Mouse (Mus musculus) left cerebral cortex, postnatal 10 days (tissue): Measurements from ENCODE around the gene Sap30l. TPM values are rescaled to one million over a fixed set of nuclear protein-coding genes. Genes with fewer than 3 reads are reported as not detected.

ENCODE experiments used
- DNase-seq, 2 experiments: peaks; one replicate each; pipeline ENCODE4 v3.0.0; 2021 to 2022; ENCODE audit warnings: low spot score in 2 of 2, mixed read lengths in 1 of 2; ENCODE audit errors: extremely low spot score in 1 of 2
- intact Hi-C: fragments of 180-260 bp; cut with DNase I; formaldehyde crosslinking; loops from one replicate; pipeline ENCODE4 v1.15.1; 2025
- total RNA-seq, 2 experiments: library from RNA; stranded (reverse); gene quantifications; 2 replicates each; pipeline ENCODE4 v1.2.3; 2021

Gene Sap30l
- total RNA-seq: 10 to 100 TPM; 38.5 TPM

DNA sequence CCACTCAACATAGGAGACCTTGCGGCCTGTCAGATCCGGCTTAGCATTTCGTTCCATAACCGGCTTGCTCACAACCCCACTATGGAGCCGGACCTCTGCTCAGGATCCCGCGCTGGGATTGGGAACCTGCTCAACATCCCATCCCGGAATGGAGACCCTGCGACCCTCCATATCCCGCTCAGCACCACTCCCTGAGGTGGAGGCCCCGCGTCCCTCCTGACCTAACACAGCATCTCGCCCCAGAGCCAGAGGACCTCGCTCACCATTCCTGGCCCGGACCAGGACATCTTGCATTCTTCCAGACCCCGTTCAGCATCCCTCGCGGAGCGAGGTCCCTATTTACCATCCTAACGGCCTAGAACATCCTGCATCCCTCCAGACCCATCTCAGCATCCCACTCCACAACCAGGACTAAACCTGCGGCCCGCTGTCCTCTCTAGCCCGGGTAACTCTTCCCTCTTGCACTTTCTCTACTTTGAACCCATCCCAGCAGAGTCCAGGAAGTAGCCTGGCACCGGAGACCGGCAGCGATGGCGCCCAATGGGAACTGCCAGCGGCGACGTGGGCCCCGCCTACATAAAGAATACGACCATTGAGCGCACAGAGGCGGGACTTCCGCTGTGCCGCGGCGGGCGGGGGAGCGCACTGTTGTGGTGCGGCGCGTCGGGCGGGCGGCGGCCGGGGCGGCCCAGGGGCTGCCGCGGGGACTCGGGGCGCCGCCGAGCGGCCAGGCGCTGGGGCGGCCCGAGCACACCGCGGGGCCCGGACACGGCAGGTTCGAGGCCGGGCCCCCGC lies at the start of gene Sap30l:
Gene Sap30l, plus strand, starts transcription at position 667 of the 795 bp plus-strand sequence.
- peak; percentile 96 to 97 for DNase-seq
- intact Hi-C loops: no loop called here

DNA sequence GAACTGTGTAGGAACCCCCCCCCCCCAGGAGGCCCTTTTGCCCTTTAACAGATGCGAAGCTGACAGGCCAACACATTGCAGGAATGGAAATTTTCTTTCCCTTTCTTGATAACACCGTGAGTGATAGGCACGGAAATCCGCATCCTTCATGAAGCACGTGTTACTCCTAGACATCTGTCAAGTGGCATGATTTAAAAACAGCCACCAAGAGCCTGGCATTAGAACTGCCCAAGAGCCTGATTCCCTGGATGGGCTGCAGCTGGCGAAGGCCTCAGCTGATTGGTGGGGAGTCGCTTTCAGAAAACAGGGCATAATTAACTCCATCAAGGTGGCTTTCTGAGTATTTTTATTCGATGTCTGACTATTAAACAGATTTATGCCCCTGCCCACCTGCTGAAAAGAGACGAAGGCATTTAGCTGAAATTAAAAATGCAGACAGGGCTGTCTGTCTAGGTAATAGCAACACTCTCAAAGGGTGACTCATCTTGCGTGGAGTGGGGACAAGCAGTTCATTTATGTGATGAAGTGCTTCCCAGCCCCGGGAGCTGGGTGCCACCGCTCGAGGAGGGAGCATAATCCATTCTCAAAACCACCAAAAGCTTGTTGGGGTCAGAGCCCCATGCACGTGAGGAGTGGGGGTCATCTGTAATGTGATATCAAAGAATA lies 47.8 kb upstream of the Sap30l start:
- no peak for DNase-seq
- intact Hi-C loops: no loop called here

DNA sequence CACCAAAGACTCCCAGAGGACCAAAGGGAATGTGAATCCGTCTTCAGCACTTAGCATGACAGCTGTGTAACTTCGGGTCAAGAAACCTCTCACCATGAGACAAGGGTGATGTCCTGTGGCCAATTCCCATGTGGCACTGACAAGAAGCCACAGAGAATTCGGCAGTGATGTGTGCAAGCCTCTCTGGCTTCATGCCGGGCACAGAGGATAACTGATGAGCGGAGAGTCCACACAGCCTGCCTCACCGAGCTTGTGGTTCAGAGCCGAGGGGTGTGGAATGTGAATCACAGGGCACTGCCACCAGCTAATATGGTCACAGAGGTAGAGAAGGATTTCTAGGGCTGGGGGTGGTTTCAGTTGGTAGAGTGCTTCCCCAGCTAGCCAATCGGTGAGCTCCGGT lies 42.8 kb upstream of the Sap30l start:
- intact Hi-C loops: no loop called here
- DNase-seq: no peak

DNA sequence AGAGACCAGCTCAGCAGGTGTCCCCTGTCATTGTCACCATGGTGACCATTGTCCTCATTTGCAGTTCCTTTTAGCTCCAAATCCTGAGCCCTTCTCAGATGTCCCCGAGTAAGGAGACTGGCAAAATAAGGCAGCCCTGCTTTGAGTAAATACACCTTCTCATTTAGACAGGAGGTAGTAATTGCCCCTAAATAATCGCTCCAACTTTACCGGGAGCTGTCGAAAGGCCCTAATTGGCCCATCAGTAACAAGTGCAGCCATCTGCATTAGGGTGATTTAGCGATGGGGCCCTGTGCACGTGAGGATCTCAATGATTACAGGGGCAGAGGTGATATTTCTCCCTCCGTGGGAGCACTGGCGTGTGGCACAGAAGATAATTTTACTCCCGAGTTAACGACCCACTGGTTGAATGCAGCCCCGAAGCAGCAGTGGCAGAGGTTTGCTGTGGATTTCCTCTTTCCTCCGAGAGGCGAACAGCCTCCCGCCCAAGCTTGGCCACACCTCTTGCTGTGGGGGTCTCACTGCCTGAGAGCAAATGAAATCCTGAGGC lies 40.9 kb upstream of the Sap30l start:
- intact Hi-C loops: no loop called here
- DNase-seq: no peak

DNA sequence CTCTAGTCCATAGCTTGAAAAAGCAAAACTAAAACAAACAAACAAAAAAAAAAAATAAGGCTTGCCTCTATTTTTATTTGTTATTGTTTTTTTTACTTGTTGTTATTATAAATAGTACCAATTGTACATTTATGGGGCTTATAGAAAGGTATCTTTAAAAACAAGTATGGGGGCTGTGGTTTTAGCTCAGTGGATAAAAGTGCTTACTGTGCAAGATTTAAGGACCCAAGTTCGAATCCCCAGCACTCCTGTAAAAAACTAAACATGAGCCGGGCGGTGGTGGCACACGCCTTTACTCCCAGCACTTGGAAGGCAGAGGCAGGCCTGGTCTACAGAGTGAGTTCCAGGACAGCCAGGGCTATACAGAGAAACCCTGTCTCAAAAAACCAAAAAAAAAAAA lies 40.1 kb upstream of the Sap30l start:
- intact Hi-C loops: no loop called here

DNA sequence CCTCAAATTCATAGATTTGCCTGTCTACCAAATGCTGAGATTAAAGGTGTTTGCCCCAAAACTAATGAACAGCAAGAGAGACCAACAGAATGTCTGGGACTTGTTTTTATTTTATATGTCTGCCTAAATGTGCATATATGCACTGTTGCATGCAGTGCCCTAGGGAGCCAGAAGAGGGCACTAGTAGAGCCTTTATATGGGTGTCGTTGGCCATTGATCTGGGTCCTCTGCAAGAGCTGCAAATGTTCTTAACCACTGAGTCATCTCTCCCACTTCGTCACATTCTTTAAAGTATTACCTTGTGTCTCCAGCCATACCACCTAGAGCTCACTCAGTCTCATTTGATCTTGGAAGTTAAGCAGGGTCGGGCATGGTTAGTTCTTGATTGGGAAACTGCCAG lies 37.3 kb upstream of the Sap30l start:
- intact Hi-C loops: no loop called here
- no peak for DNase-seq

More for the DNA sequence above, 40.1 kb upstream of the Sap30l start:
- no peak for DNase-seq

DNA sequence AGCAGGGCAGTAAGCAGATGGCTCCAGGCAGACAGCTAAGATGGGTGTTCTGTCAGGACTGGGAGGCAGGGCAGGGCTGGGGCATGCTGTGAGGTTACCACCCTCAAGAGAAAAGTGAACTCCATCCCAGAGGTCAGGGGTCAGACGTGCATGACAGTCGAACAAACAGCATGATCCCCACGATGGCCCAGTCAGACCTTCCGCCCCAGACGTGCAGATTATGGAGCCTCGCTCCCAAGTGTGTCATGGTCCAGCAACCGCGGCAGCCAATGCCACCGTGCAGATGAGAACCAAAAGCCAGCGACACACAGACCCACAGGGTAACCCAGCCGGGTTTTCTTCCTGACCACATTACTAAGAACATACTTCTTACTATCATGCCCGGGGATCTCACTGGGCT lies 34.8 kb upstream of the Sap30l start:
- DNase-seq: no peak
- intact Hi-C loops: no loop called here

DNA sequence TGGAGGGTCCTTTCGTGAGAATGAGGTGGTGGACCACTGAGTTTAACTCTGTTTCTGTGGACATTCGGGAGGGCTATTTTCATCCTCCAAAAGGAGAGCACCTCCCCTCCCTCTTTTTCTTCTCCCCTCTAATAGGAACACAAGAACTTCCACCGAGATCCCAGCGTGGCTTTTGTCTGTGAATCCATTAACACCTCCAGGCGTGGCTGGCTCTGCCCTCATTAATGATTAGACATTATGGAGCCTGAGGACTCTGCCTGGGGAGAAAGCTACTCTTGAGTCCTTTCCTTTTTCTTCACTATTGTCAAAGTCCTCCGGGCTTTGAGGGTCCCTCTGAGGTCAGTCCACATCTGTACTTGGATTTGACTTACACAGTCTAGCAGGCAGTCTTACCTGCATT lies 34.3 kb upstream of the Sap30l start:
- DNase-seq: no peak
- intact Hi-C loops: no loop called here

DNA sequence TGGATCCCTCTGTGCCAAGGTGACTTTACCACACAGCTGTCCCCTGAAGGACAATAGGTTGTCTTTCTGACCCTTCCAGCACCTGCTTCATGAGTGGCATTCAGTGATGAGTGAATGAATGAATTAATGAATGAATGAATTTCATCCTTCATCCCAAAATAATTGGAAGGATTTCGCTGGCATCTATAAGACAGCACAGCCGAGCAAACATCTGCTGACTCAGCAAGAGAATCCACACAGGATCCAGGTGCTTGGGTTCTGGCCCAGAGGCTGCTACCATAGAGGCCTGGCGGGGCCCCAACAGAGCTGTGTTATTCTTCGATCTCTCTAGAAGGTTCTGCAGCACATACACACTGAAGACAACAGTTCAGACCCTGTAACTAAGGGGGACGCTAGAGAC lies 30.7 kb upstream of the Sap30l start:
- no peak for DNase-seq
- intact Hi-C loops: loop anchor here (10.0 kb wide), 1 partner anchor 116 kb away; no protein-coding TSS in a partner anchor

DNA sequence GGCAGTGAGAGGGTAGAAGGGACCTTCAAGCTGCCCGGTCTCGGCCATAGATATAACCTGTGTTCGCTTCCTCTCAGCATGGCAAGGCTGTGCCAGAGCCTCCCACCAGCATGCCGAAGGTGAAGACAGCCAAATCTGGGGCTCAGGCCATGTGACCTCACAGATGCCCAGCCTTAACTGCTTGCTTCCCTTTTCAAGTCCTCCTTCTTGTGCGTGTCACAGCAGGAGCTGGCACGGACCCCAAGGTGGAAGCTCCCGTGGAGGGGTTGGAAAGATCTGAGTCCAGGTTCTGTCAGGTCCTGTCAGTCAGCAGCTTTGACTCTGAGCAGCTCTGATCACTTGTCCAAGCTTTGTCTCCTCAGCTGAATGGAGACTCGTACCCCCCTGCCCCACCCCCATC lies 29.8 kb upstream of the Sap30l start:
- intact Hi-C loops: loop anchor here (10.0 kb wide), 1 partner anchor 117 kb away; no protein-coding TSS in a partner anchor
- DNase-seq: no peak

DNA sequence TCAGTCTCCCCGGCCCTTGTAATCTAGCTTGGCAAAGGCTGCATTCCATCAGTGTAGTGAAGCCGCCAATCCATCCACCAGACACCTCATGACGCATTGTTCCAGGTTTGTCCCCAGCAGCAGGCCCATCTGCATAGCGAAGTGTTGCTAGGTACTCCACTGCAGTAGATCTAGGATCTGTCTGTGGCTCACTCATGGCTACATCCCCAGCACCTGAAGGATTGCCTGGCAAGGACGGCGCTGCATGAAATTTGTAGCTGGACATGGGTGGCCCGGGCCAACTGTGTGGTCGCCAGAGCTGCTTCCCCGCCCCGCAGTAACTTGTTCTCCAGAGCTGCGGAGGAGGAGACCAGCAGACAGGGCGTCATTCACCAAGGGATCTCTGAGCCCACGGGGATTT lies 28.0 kb upstream of the Sap30l start:
- intact Hi-C loops: loop anchor here (10.0 kb wide), 1 partner anchor 119 kb away; no protein-coding TSS in a partner anchor
- no peak for DNase-seq

DNA sequence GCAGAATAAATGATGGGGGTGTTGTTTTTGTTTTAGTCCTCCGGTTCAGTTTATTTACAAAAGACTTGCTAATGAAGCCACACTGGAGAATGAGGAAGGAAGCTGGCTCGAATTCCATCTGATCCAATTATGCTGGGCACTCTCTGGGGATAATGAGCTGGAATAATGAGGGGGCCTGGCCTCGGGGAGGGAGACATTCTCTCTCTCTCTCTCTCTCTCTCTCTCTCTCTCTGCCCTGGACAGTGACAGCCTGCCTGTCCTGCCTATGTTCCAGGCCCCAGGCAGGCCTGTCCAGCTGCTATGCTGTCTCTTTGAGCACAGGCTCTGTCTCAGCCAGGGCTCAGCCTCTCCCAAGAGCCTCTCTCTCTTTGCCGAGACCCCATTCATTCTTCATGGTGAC lies 27.5 kb upstream of the Sap30l start:
- intact Hi-C loops: loop anchor here (10.0 kb wide), 1 partner anchor 119 kb away; no protein-coding TSS in a partner anchor
- no peak for DNase-seq

DNA sequence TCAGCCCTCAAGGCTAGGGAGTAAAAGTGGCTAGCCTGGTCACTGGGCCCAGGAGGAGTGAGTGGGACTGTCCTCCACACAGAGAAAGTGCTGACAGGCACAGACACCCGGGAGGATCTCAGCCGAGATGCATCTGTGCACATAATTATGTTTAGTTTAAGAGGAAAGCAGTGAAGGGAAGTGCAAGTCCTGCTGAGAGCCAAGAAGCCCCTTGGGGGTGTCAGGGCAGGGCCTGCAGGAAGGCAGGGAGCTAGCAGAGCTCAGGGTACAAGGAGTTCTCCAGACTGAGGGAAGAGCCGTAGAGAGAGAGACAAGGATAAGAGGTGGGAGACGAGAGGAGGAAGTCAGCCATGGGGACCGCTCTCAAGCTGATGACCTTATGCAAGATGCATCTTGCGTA lies 25.6 kb upstream of the Sap30l start:
- intact Hi-C loops: loop anchor here (10.0 kb wide), 1 partner anchor 121 kb away; no protein-coding TSS in a partner anchor

DNA sequence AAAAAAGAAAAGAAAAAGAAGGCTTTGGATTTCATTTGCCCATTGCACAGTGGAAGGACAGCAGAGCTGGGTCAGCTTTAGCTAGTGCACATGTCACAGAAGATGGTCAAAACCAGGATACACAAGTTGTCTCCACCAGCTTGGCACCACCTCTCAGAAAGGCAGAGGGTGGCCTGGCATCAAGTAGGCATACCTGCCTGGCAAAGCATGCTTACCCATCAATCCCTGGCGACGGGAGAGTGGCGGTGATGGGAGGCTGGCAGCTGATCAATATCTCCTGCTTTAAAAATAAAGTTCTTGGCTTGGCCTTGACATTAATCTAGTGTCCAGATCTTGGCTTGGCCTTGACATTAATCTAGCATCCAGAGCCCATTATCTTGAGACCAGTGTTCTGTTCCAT lies 24.9 kb upstream of the Sap30l start:
- DNase-seq: no peak
- intact Hi-C loops: loop anchor here (10.0 kb wide), 1 partner anchor 122 kb away; no protein-coding TSS in a partner anchor

More for the DNA sequence above, 25.6 kb upstream of the Sap30l start:
- no peak for DNase-seq

DNA sequence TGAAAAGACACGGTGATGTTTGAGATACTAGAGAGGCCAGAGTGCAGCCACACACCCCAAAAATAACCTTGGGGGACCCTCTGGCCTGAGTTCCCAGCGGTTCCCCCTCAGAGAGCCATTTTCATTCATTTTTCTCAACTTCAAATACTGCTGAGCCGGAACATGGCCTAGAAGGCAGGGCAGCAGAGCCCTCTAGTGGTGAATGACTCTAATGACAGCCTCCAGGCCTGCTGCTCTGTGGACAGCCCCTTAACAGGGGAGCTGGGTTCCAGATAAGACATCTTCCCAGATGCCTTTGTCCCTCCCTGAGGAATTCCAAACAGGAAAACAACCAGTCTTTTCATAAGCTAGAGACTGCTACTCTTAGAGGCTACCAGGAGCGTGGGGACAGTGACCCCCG lies 23.1 kb upstream of the Sap30l start:
- DNase-seq: no peak
- intact Hi-C loops: loop anchor here (2.0 to 10.0 kb wide), 3 partner anchors 124 to 304 kb away; no protein-coding TSS in a partner anchor

DNA sequence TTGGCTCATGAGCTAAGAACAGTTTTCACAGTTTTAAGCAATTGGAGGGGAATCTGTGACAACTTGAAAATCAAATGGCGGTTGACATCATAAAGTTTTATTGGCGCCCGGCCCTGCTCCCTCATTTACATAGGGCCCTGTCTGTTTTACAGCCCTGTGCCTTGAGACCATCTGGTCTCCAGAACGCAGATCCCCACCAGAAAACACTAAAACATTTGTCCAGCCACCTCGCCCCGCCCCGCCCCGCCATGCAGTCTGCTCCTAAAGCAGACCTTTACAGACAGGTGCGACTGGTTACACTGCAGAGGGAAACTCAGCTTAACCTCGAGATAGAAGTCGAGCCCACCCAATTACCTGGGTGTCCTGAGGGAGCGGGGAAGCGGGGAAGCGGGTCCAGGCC lies 21.6 kb upstream of the Sap30l start:
- intact Hi-C loops: loop anchor here (2.0 to 10.0 kb wide), 3 partner anchors 125 to 305 kb away; no protein-coding TSS in a partner anchor
- no peak for DNase-seq

DNA sequence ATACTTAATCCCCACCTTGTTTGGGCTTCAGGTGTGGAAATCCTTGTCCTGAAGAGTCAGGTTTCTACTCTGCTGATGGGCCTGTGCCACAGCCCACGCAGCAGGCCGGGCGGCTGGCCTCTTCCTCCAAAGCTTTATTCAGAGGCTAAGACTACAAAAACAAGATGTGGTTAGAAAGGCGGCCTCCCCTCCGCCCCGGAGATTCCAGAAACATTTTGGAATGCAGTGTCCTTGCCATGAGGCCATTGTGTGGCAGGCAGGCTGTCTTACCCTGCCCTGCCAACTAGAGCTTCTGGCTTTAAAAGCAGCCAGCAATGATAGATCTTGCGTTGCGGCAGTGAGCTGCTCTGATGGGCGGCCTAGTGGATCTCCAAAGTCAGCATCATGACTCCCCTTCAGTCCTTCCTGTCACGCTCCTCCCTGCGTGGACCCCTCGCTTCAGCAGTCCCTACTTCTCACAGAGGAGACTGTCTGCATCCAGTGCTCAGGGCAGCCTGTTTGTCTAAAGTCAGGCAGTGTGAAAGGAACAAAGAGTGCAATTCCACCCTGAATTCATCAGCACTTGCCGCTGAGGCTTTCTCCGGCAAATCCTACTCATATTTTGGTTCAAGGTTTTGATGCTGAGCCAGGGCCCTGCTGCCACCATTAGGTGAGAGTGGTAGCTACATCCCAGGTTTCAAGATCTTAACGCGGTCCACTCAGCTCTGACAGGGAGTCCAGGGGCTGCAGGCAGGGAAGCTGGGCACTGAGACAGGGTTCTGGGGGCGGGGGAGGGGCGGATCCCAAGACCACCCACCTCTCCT lies 14.6 kb upstream of the Sap30l start:
- intact Hi-C loops: no loop called here

DNA sequence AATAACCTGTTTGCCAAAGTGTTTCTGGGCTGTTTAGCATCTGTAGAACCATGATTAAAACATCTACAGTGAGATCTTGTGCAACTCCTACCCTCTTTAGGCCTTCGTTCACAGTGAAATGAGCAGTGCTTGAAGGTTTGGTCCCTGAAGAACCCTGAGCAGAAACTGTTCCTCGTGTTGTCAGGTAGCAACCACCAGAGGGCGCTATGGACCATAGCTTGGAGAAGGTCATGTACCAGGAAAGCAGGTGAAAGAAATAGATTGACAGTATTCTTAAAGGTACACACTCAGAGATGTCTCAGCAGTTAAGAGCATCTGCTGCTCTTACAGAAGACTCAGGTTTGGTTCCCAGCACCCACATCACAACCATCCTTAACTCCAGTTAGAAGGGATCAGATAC lies 13.5 kb upstream of the Sap30l start:
- no peak for DNase-seq
- intact Hi-C loops: no loop called here

More for the DNA sequence above, 14.6 kb upstream of the Sap30l start:
- DNase-seq: peak; percentile 45 to 59
